Mouse (Mus musculus) C2C12 (cell line): Measurements from ENCODE around the gene Clca3b.
"Not testable (repeated sequence)": the region's sequence is repeated elsewhere in the genome, so short reads cannot be mapped to it uniquely, and the experiment has no call there.

Experiments
- CEBPB ChIP-seq: IDR thresholded peaks from one replicate; pipeline ENCODE4 v1.6.1; 2011; ENCODE audit warnings: low read depth, mild to moderate bottlenecking, control low read depth, moderate library complexity
- CTCF ChIP-seq: IDR thresholded peaks from one replicate; pipeline ENCODE4 v1.5.1; 2011; ENCODE audit not compliant: control insufficient read depth, insufficient read depth, insufficient read length
- FOSL1 ChIP-seq: IDR thresholded peaks from one replicate; pipeline ENCODE4 v1.8.0; 2011; ENCODE audit warnings: mild to moderate bottlenecking, low read length; ENCODE audit not compliant: poor library complexity, insufficient read depth, severe bottlenecking
- MAX ChIP-seq: IDR thresholded peaks from one replicate; pipeline ENCODE4 v1.6.1; 2011; ENCODE audit warnings: mild to moderate bottlenecking, control low read depth
- MYOD1 ChIP-seq: IDR thresholded peaks from one replicate; pipeline ENCODE4 v1.6.1; 2011; ENCODE audit warnings: low read depth; ENCODE audit not compliant: control insufficient read depth, insufficient read length
- MYOG ChIP-seq: IDR thresholded peaks from one replicate; pipeline ENCODE4 v1.6.1; 2011; ENCODE audit not compliant: control insufficient read depth, insufficient read length; ENCODE audit errors: extremely low read depth
- USF1 ChIP-seq: IDR thresholded peaks from one replicate; pipeline ENCODE4 v1.6.1; 2011; ENCODE audit warnings: low read depth, mild to moderate bottlenecking, control low read depth, moderate library complexity

DNA sequence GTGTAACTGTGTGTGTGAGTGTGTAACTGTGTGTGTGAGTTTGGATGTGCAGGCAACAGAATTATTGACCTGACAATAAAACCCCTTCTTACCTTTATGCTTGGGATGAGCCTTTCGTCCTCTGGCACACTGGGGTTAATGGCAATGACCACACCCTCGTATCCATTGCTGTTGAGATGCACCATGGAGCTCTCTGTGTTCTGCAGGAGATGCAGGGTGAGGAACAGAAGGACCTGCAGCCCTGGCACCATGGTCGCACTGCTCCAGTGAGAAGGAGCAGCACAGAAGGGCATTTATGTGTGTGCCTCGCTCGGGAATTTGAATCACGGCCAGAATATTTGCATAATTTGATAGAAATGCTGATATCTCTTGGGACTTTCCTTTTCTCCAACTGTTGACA, 29.9 kb downstream of the Clca3b start, which contains the start of gene Clca3a2:
- TF ChIP-seq CTCF, MYOG, MAX, USF1, CEBPB, MYOD1, FOSL1: not testable (repeated sequence)
